Mouse (Mus musculus) embryo, embryonic 10.5 days (tissue): ENCODE measurements around the gene Ggnbp2.

Experiments used
- DNase-seq: peaks from one replicate; pipeline ENCODE4 v3.0.0-alpha.2; 2015; ENCODE audit warnings: low spot score

Ggnbp2 gene

DNA sequence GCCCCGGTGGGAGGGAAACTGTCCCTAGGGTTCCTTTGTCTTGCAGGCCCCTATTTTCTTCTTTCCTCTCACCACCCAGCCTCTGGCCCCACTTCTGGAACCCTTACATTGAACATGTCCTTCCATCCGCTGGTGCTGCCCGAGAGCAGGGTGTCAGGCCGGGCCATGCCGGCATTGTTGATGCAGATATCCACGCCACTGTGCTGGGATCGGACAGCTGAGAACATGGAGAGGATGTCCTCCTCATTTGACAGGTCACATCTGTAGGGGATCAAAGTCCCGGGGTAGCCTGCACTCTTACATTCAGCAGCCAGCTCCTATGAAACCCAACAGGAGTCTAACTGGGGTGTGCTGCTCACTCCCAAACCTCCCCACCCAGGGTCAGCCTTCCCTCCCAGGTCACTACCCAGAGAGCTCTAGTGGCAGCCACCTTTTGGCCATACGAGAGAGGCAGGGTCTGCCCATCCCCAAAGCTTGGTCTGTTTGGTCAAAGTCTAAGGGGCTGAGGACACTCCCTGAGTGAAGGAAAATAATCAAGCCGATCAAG, 45.3 kb downstream of the Ggnbp2 start:
- no peak for DNase-seq

- DNase-seq, result no peak
Measured at GRCm38 (mm10) chr11:84823484-84823897, 47.1 kb downstream of the Ggnbp2 start.

DNA sequence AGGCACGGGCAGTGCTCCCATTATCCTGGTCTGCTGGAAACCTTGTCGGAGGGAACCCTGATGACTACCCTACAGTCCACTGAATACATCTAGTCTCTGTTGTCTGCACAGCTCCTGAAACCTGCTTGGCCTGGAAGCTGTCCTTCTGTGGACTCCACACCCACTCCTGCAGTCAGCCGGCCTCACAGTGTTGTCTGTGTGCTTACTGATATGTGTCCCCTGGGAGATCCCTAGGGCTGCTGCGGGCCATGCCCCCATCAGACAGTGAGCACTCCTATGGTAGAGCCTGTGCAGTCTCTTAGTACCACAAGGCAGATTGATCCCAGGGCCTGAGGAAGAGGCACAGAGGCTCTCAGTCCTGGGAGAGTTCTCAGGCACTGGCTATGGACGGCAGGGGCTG, 48.1 kb downstream of the Ggnbp2 start:
- DNase-seq, result no peak

- no peak for DNase-seq
Measured at GRCm38 (mm10) chr11:84821131-84821770, 49.4 kb downstream of the Ggnbp2 start.

GRCm38 (mm10) chr11:84818961-84819692, 51.5 kb downstream of the Ggnbp2 start, which contains the start of gene Mrm1:
Gene Mrm1 (minus strand): TSS chr11:84819515.
- DNase-seq, result peak; percentile 96

GRCm38 (mm10) chr11:84818085-84818960, 52.3 kb downstream of the Ggnbp2 start:
- DNase-seq, result peak; percentile 89

- DNase-seq, result no peak
Measured at GRCm38 (mm10) chr11:84817362-84817761, 53.3 kb downstream of the Ggnbp2 start.

DNA sequence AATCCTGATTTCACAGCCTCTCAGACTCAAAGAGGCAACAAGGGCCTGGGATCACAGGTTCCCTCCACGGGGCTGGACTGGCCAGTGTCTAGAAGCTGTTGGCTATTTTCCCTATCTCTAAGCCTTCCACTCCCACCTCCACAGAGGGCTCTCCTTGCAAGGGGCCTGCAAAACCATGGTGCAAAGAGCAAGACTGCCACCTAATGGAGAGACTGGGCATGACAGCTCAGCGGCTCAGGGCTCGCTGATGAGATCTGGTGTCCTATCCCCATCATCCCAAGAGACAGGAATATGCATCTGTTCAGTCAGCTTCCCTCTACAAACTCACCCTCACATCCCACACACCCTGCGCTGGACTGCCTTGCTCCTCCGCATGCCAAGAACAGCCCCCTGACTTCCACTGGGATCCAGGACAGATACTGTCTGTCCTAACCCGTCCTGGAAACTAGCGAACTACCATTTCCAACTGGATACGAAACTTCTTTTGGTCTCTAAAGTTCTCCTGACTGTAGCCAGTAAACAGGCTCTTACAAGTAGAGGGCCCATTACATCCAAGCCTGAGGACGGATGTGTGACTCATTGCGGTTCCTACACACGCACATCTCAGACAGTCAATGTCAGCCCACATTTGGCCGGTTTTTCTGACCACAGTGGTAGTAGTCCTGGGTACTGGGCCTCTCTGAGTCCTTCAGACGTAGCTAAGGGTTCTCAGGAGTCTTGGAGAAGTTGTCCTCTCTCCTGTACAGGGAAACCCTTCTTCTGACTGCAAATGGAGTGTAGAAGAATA, 56.7 kb downstream of the Ggnbp2 start:
- peak; percentile 90 for DNase-seq

GRCm38 (mm10) chr11:84804373-84804772, 66.2 kb downstream of the Ggnbp2 start:
- DNase-seq, result no peak

DNA sequence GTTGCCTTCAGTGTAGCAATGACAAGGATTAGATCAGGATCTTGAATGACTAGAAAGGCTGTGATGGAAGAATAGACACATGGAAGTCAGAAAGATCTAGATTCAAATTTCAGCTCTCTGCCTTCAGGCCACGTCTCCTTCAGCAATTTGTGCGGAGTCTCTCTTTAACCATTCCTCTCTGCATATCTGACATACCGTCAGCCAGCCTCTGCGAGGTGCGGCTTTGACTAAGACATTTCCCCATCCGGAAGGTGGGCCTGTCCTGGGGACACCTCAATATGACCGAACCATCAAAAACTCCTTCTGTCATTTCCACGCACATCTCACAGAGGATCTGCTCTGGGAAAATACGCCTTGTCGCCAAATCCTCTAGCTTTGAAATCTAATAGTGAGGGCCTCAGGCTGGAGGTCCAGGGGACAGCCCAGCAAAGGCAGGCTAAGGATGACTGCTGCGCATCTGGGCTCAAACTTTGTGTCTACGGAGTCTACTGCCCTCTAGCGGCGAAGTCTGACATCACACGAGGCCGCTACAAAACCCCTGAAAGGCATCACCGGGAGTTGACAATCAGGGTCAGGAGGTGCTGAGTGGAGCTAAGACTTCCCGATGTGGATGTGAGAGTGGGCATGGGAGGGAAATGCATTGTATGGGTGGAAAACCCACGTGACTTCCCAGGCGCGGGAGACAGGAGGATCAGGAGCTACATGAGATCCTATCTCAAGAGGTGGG, 72.8 kb downstream of the Ggnbp2 start:
- DNase-seq, result peak; percentile 94

DNA sequence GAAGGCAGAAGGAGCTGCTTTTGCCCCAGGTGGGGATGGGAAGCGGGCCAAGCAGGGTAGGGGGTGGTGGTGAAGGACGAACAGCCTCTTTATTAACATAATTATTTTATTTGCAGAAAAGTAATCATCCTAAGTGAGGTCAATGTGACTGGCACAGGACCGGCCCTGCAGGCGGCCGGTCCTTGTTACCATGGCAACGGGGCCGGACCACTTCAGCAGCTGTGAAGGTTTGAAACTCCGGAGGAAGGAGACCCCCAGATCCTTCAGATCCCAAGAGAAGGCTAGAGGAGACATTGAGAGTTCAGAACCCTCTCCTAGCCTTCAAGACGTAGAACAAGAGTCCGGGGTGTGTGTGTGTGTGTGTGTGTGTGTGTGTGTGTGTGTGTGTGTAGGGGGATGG, 73.6 kb downstream of the Ggnbp2 start:
- DNase-seq, result peak; percentile 44

DNA sequence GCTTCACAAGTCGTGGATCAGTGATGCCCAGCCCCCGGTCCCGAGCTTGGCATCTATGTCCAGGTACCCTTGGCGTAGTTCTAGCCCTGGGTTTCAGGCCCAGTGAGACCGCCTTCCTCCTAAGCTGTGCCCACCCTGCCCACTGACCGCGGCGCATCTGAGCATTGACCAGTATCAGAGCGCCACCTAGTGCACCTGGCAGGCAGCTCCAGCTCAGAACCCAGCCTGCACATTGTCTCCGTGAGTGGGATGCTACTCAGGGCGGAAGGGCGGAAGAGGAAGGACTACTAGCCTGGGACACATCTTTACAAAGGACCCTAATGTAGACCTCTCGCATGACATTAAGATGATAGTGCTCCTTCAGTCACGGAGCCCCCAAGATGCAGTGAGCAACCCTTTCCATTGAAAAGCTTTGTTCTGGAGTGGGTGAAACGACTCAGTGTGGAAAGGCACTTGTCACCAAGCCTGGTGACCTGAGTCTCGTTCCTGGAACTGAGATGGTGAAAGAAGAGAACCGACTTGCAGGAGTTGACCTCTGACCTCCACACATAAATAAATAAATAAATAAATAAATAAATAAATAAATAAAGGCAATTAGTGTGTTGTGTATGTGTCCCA, 76.0 kb downstream of the Ggnbp2 start:
- peak; percentile 90 for DNase-seq

GRCm38 (mm10) chr11:84793545-84793944, 77.1 kb downstream of the Ggnbp2 start:
- DNase-seq, result no peak

- DNase-seq, result no peak
Measured at GRCm38 (mm10) chr11:84790383-84790782, 80.2 kb downstream of the Ggnbp2 start.
